Mouse (Mus musculus) lung, adult 2 months (tissue): ENCODE data around the gene Ppil1.

ENCODE experiments used
- CTCF ChIP-seq: fragments of 200-500 bp; IDR thresholded peaks from 2 replicates; pipeline ENCODE4 v1.5.1; 2011; ENCODE audit warnings: mild to moderate bottlenecking, low read length, control low read depth; ENCODE audit not compliant: insufficient read depth
- POLR2A ChIP-seq: fragments of 200-500 bp; IDR thresholded peaks from 2 replicates; pipeline ENCODE4 v1.6.1; 2011; ENCODE audit warnings: low read depth, mild to moderate bottlenecking, control low read depth, low read length, borderline replicate concordance; ENCODE audit errors: extremely low read depth

- TF ChIP-seq POLR2A (no peak), CTCF (no peak)
Measured at GRCm38 (mm10) chr17:29238421-29238945, 25.5 kb downstream of the Ppil1 start.
